Mouse (Mus musculus) lung, adult 2 months (tissue): ENCODE measurements around the gene 4930402F06Rik.

Experiments used
- CTCF ChIP-seq: fragments of 200-500 bp; IDR thresholded peaks from 2 replicates; pipeline ENCODE4 v1.5.1; 2011; ENCODE audit warnings: mild to moderate bottlenecking, low read length, control low read depth; ENCODE audit not compliant: insufficient read depth
- POLR2A ChIP-seq: fragments of 200-500 bp; IDR thresholded peaks from 2 replicates; pipeline ENCODE4 v1.6.1; 2011; ENCODE audit warnings: low read depth, mild to moderate bottlenecking, control low read depth, low read length, borderline replicate concordance; ENCODE audit errors: extremely low read depth

- TF ChIP-seq CTCF (no peak), POLR2A (no peak)
Measured at GRCm38 (mm10) chr2:35423711-35424339, 26.9 kb upstream of the 4930402F06Rik start.
